Mouse (Mus musculus): ENCODE measurements around the gene Dach2.

DNA sequence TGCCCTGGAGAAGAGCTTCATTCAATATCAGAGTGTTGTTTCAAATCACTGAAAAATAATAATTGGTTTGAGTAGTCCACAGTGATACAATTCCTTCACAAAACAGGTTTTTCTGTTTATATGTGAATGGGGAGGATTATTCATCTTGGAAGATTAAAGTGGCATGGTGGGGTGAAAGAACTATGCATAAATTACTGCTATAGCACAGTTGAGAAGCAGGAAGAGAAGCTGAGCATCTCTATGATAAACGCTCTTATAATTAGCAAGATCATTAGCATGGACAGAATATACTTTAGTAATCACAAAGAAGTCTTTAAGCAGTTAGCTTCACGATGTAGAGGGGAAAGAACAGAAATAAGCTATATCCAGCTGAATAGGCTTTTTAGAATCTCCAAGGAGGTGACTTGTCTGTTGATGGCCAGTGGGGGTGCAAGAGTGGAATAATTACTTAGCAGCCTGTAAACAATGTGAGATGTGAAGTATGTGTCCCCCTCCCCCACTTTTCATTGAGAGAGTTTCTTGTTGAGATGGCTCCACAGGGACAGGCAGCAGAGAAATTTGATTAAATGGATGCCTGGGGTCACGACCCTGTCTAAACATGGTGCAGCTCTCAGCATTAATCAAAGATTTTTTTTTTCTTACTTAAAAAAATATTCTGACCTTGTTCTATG, 124.3 kb downstream of the Dach2 start:
- TF ChIP-seq USF1 (IDR thresholded peaks at IDR 0.05; ENCODE audit: low read depth) (no peak), E2F4 (IDR thresholded peaks at IDR 0.05; ENCODE audit: insufficient read depth) (no peak), TCF3 (IDR thresholded peaks at IDR 0.05; ENCODE audit: insufficient read length, low read depth) (no peak), POLR2A (IDR thresholded peaks at IDR 0.05; ENCODE audit: insufficient read length, low read depth) (no peak)
